Mouse (Mus musculus) liver, embryonic 14.5 days (tissue): Measurements from ENCODE around the gene Pglyrp4.

Experiments
- CTCF ChIP-seq: IDR thresholded peaks from 2 replicates; pipeline ENCODE4 v1.5.1; 2016; ENCODE audit warnings: antibody characterized with exemption, low read depth, control low read depth
- EP300 ChIP-seq: IDR thresholded peaks from 2 replicates; pipeline ENCODE4 v1.6.1; 2016; ENCODE audit warnings: antibody characterized with exemption, low read depth

DNA sequence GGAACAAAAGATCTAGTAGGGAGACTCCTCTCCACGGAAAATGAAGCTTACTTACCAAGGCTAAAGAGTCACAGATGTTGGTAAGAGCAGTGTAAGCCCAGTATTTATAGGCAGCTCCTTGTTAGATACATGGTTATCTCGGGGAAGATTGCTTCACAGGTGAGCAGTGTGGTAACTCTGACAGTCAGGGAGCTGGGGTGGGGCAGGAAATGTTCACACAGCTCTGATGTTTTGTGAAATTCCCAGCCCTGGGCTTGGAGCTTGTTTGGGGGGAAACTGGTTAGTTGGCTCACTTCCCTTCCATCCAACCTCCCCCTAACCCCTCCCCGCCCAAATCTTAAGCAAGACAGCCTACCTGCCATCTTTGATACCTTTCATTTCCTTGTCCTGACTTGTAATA, 31.1 kb upstream of the Pglyrp4 start, which contains the start of gene S100a9:
- no peak for TF ChIP-seq CTCF
- TF ChIP-seq EP300, result no peak
